Mouse (Mus musculus) bone marrow macrophage, adult 2 months (primary cell): ENCODE measurements around the gene Efcab12.

Source experiments
- CTCF ChIP-seq: IDR thresholded peaks from 2 replicates; pipeline ENCODE4 v1.5.1; 2012; ENCODE audit warnings: low read depth, mild to moderate bottlenecking, low read length, moderate library complexity
- POLR2A ChIP-seq: IDR thresholded peaks from 2 replicates; pipeline ENCODE4 v1.6.1; 2012; ENCODE audit warnings: mild to moderate bottlenecking, low read depth, low read length, borderline replicate concordance

GRCm38 (mm10) chr6:115767357-115767756 lies 70.9 kb downstream of the Efcab12 start:
- no peak for TF ChIP-seq CTCF
- no peak for TF ChIP-seq POLR2A
